Mouse (Mus musculus): ENCODE measurements around the gene Cabp7.

GRCm38 (mm10) chr11:4757789-4758158 is 11.2 kb upstream of the Cabp7 start:
- TF ChIP-seq CTCF (conservative IDR thresholded peaks at IDR 0.05; ENCODE audit: low read length) (no peak; the same call in 1 of the 2 replicates), NANOG (IDR thresholded peaks at IDR 0.05; ENCODE audit: borderline replicate concordance, low read length) (no peak), POU5F1 (IDR thresholded peaks at IDR 0.05; ENCODE audit: borderline replicate concordance, low read length) (no peak)

Data from E14TG2a.4 (cell line).